Mouse (Mus musculus) hindbrain, embryonic 14.5 days (tissue): ENCODE results near the gene Grm4. TPM values are rescaled to one million over a fixed set of nuclear protein-coding genes. Genes with fewer than 3 reads are reported as not detected.

Source experiments
- ATAC-seq: fragments of 200-750 bp; cut with Nextera tagmentation; 2 replicates; pipeline ENCODE4 v1.8.0; 2017; ENCODE audit warnings: moderate number of reproducible peaks, mild to moderate bottlenecking, moderate TSS enrichment, moderate library complexity; ENCODE audit not compliant: low FRiP score
- DNase-seq: peaks from one replicate; pipeline ENCODE4 v3.0.0-alpha.2; 2015; ENCODE audit warnings: low spot score
- H3K27ac ChIP-seq: fragments of 300-500 bp; sonication (generic); 2 replicates; pipeline ENCODE4 v1.5.1; 2014; ENCODE audit warnings: mild to moderate bottlenecking, moderate library complexity
- H3K27me3 ChIP-seq: fragments of 300-500 bp; sonication (generic); 2 replicates; pipeline ENCODE4 v1.6.1; 2014; ENCODE audit warnings: mild to moderate bottlenecking, low read length, mixed read lengths; ENCODE audit not compliant: control insufficient read depth, insufficient read depth
- H3K36me3 ChIP-seq: fragments of 300-500 bp; sonication (generic); replicated peaks from 2 replicates; pipeline ENCODE4 v1.6.1; 2014; ENCODE audit not compliant: control insufficient read depth, insufficient read depth
- H3K4me1 ChIP-seq: fragments of 300-500 bp; sonication (generic); replicated peaks from 2 replicates; pipeline ENCODE4 v1.6.1; 2014; ENCODE audit warnings: antibody characterized with exemption, low read length, mixed read lengths; ENCODE audit not compliant: control insufficient read depth, insufficient read depth
- H3K4me2 ChIP-seq: fragments of 300-500 bp; sonication (generic); replicated peaks from 2 replicates; pipeline ENCODE4 v1.6.1; 2014; ENCODE audit warnings: mild to moderate bottlenecking, moderate library complexity
- H3K4me3 ChIP-seq: fragments of 300-500 bp; sonication (generic); replicated peaks from 2 replicates; pipeline ENCODE4 v1.5.1; 2014; ENCODE audit warnings: mild to moderate bottlenecking, low read length
- H3K9ac ChIP-seq: fragments of 300-500 bp; sonication (generic); 2 replicates; pipeline ENCODE4 v1.6.1; 2014
- H3K9me3 ChIP-seq: fragments of 300-500 bp; sonication (generic); 2 replicates; pipeline ENCODE4 v1.6.1; 2016; ENCODE audit warnings: low read length; ENCODE audit not compliant: control insufficient read depth
- WGBS: fragments of 180-500 bp; shearing (Covaris S2); extraction: QIAGEN DNeasy Blood & Tissue Kit; methylation state at CpG from one replicate; pipeline ENCODE4 v1.1.7; 2014; 5-methylcytosine and 5-hydroxymethylcytosine counted together
- polyA plus RNA-seq: library from polyadenylated mRNA; unstranded; fragments of >200 nt; fragmentation: Nextera tagmentation; extraction: Ambion mirVana; gene quantifications from 2 replicates; pipeline ENCODE4 v1.2.1, GENCODE M21; 2014

Gene Grm4
- polyA plus RNA-seq, 1 experiment from 2014 or later = 9.0 TPM

DNA sequence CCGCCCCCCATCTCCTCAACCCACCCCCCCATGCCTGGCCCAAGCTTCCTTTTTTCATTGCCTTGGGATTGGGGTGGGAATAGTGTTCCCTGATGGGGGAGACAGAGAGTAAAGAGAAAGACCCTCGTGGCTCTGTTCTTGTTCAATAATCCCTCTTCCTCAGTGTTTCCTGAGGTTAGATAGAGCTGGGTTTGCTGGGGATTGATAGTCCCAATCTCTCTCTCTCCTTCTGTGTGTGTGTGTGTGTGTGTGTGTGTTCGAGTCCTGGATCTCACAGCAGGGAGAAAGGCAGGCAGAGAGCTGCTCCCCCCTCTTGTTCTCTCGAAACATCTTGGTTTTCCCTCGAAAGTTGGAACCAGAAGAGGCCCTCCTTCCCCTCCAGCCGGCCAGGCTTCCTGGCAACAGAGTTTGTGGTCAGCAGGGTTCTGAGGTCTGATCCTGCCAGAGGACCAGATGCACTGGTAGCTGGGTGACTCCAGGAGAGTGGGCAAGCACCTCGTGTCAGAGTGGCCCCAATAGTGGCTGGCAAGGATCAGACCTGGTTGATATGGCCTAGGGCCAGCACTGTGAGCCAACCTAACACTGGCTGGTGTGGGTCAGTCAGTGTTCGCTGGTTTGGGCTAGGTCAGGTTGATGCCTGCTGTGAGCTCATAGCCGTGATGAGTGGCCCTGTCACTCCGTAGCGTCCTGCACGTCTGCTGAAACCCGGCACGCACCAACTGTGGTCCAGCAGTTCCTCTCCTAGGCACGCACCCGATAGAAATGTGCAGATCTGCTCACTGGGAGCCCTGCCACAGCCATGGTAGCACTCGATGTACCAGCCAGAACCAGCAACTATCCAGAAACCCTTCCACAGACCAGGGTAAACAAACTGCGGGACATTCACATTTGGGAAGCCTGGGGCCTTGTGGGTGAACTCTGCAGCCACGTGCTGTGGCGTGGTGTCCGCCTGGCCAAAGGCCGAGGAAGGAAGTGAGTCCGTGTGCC lies 31.3 kb upstream of the Grm4 start:
- no peak overlapping the region for H3K9ac ChIP-seq
- DNase-seq = no peak
- H3K4me1 ChIP-seq = peaks cover 5% of the 10 kb centered on the region
- H3K4me3 ChIP-seq = no peak overlapping the region
- peaks cover 7% of the 10 kb centered on the region; the same call in 1 of the 2 replicates for H3K27me3 ChIP-seq
- no peaks in the 10 kb centered on the region for H3K9me3 ChIP-seq
- H3K36me3 ChIP-seq = no peaks in the 10 kb centered on the region
- no peak overlapping the region for H3K27ac ChIP-seq
- no peak overlapping the region for H3K4me2 ChIP-seq
- WGBS = 73% methylated on average over 23 of the region's 23 CpGs
- no peak for ATAC-seq

DNA sequence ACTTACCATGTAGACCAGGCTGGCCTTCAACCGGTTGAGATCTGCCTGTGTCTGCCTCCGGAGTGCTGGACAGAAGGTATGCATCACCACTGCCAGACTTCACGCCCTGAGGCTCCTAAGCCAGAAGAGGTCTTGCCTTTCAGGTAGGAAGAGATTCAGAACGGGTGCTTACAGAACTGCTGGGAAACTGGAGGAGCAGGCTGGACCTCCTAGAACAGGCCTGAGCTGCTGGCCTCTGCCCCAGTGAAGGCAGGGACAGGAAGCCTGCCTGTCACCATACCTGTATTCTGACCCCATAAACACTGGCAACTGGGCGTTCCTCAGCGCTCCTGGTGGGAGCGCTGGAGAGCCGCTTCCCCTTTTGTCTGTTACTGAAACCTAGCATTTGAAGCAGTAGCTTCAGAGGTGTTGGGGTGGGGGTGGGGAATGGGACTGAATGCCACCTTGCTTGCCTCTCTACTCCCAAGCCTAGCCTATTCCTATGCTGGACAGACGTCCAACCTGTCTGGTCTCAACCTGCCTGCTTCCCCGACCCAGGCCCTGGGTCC lies 30.3 kb upstream of the Grm4 start:
- WGBS = 57% methylated on average over 10 of the region's 10 CpGs
- H3K4me2 ChIP-seq = no peak overlapping the region
- H3K36me3 ChIP-seq = no peaks in the 10 kb centered on the region
- ATAC-seq (no peak), DNase-seq (no peak)
- peaks cover 7% of the 10 kb centered on the region; the same call in 1 of the 2 replicates for H3K27me3 ChIP-seq
- peaks cover 3% of the 10 kb centered on the region; the same call in 1 of the 2 replicates for H3K4me1 ChIP-seq
- no peak overlapping the region for H3K4me3 ChIP-seq
- no peak overlapping the region for H3K9ac ChIP-seq
- no peaks in the 10 kb centered on the region for H3K9me3 ChIP-seq
- H3K27ac ChIP-seq = no peak overlapping the region

DNA sequence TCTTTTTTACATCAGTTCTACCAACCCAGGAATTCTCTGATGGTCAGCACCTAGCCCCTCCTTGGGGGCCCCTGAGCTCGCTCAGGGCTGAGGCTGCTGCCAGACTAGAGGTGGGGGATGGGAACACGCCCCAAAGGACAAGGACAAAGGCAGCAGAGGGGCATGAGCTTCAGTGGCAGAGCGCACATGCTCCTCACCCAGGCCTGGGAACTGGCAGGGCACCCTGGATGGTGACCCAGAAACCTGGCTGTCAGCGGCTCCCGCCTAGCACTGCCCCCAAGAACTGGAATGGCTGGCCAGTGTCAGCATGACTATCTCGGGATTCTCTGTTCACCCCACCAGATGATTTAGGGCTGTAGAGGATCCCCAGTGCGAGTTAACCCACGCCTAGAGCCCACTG lies 28.0 kb upstream of the Grm4 start:
- no peak overlapping the region for H3K4me3 ChIP-seq
- no peaks in the 10 kb centered on the region for H3K27me3 ChIP-seq
- ATAC-seq (no peak), DNase-seq (no peak)
- 0 out of 2 replicates have a peak, but pooled peaks cover 3% of the 10 kb centered on the region for H3K4me1 ChIP-seq
- no peaks in the 10 kb centered on the region for H3K36me3 ChIP-seq
- H3K27ac ChIP-seq = no peak overlapping the region
- H3K9me3 ChIP-seq = no peaks in the 10 kb centered on the region
- no peak overlapping the region for H3K9ac ChIP-seq
- H3K4me2 ChIP-seq = no peak overlapping the region
- 41% methylated on average over 8 of the region's 8 CpGs for WGBS

DNA sequence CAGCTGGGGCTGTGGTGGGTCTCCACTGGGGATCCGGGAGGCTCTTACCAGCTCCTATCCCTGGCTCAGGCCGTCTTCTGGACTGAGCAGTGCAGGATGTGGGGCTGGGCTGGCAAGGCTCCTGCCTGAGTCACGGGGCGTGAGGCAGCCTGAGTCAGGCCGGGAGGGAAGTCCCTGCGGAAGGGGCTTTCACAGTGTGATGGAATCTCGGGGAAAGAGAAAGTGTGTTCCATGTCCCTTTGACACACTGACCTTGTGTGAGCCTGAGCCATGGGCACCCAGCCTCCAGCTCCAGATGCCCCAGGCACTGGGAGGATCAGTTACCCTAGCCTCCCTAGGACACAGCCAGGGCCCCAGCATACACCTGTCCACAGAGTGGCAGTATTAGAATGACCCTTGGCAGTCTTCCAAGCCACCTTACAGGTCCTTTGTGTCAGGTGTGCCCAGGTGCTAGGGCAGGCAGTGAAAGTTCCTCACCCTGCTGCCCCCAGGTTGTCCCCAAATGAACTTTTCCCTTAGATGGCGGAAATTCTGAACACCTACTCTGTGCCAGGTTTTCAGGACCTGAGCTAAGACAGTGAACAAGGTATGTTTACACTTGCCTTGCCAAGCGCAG lies 26.2 kb upstream of the Grm4 start:
- Histone ChIP-seq H3K36me3 (no peaks in the 10 kb centered on the region), H3K4me3 (no peak overlapping the region), H3K4me1 (0 out of 2 replicates have a peak, but pooled peaks cover 3% of the 10 kb centered on the region), H3K9ac (no peak overlapping the region), H3K27me3 (no peaks in the 10 kb centered on the region), H3K27ac (no peak overlapping the region), H3K4me2 (no peak overlapping the region), H3K9me3 (no peaks in the 10 kb centered on the region)
- ATAC-seq = no peak
- no peak for DNase-seq
- WGBS = 78% methylated on average over 9 of the region's 9 CpGs

DNA sequence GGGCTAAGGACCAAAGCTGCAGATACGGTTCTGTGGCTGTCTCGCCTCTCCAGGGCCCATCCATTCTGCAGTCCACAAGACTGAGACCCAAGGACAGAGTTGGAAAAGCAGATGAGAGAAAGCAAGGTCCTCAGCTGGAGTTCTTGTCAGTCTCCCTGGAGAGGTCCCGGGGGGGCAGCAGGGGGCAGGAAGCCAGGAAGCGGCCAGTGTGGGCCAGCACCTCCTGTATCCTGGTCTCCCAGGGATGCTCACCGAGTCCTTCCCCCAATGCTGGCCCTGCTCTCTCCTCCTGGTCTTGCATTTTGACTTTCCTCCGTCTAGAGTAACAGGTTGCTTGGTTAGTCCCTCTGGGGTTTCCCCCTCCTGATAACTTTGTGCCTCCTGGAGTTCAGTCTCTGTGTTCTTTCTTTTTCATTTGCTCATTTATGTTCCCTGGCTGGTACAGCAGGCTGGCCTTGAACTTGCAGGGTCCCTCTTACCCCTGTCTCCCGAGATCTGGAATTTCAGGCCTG lies 25.4 kb upstream of the Grm4 start:
- Histone ChIP-seq H3K4me1 (0 out of 2 replicates have a peak, but pooled peaks cover 3% of the 10 kb centered on the region), H3K4me2 (no peak overlapping the region), H3K9me3 (no peaks in the 10 kb centered on the region), H3K36me3 (no peaks in the 10 kb centered on the region), H3K4me3 (no peak overlapping the region), H3K27me3 (no peaks in the 10 kb centered on the region), H3K27ac (no peak overlapping the region), H3K9ac (no peak overlapping the region)
- DNase-seq = no peak
- WGBS = 67% methylated on average over 7 of the region's 7 CpGs
- ATAC-seq = no peak

DNA sequence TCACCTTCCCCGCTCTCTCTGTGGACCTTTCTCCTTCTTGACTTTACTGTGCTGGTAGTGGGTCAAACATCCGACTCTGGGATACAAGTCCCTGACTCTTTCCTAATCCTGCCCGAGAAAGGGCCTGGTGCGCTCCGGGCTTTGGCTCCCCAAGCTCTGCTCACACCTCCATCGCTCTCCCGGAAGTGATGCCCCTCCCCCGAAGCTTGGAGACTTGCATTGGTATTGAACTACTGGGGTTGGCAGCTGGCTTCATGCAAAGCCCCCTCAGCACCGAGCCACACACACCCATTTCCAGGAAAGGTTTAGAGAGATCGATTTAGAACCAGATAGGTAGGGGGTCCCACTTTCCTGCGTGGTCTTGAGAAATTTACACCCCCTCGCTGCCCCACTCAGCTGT lies 24.8 kb upstream of the Grm4 start:
- H3K9ac ChIP-seq = no peak overlapping the region
- WGBS = 56% methylated on average over 12 of the region's 12 CpGs
- 0 out of 2 replicates have a peak, but pooled peaks cover 3% of the 10 kb centered on the region for H3K4me1 ChIP-seq
- no peaks in the 10 kb centered on the region for H3K27me3 ChIP-seq
- no peaks in the 10 kb centered on the region for H3K36me3 ChIP-seq
- no peaks in the 10 kb centered on the region for H3K9me3 ChIP-seq
- no peak overlapping the region for H3K4me2 ChIP-seq
- H3K4me3 ChIP-seq = no peak overlapping the region
- no peak overlapping the region for H3K27ac ChIP-seq
- no peak for ATAC-seq
- no peak for DNase-seq

DNA sequence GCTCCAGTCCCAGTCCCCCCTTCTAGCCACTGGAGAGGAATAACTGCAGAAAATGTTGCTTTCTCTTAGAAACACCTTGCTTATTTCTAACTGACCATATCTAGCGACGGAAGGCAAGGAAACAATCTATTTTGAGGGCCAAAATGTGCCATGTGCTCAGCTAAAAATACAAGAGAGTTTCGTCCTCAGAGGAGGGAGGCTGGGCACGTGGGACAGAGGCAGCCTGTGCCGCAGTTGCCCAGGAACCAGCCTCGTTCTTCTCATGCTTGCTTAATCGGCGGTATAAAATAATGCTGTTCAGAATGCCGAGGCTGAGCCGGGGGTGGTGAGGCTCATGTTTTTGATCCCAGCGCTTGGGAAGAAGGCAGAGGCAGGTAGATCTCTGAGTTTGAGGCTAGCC lies 23.3 kb upstream of the Grm4 start:
- Histone ChIP-seq H3K4me3 (no peak overlapping the region), H3K27ac (no peak overlapping the region), H3K9me3 (no peaks in the 10 kb centered on the region), H3K27me3 (no peaks in the 10 kb centered on the region), H3K4me2 (no peak overlapping the region), H3K36me3 (no peaks in the 10 kb centered on the region), H3K9ac (no peak overlapping the region), H3K4me1 (0 out of 2 replicates have a peak, but pooled peaks cover 3% of the 10 kb centered on the region)
- ATAC-seq (no peak), DNase-seq (no peak)
- WGBS = 85% methylated on average over 11 of the region's 11 CpGs

DNA sequence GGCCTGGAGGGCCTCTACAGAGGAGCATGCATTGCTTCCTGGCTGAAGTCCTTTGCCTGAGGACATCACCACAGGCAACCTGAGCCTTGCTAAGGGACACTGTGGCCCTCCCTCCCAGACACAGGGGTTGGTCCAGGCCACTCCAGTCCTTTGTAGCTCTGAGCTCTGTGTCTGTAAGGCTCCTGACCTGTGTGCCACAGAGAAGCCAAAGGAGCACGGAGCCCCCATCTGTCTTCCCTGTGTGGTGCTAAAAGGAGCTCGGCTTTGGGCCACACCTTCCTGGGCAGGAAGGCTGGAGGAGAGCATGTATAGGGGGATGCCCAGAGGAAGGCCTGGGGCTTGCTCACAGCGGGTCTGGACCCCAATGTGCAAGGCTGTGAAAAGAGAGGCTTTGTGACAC lies 20.8 kb upstream of the Grm4 start:
- no peak overlapping the region for H3K27ac ChIP-seq
- H3K9me3 ChIP-seq = no peaks in the 10 kb centered on the region
- ATAC-seq (no peak), DNase-seq (no peak)
- H3K36me3 ChIP-seq = no peaks in the 10 kb centered on the region
- H3K4me3 ChIP-seq = no peak overlapping the region
- H3K27me3 ChIP-seq = no peaks in the 10 kb centered on the region
- 75% methylated on average over 3 of the region's 3 CpGs for WGBS
- no peak overlapping the region for H3K9ac ChIP-seq
- no peak overlapping the region for H3K4me2 ChIP-seq
- H3K4me1 ChIP-seq = no peaks in the 10 kb centered on the region

DNA sequence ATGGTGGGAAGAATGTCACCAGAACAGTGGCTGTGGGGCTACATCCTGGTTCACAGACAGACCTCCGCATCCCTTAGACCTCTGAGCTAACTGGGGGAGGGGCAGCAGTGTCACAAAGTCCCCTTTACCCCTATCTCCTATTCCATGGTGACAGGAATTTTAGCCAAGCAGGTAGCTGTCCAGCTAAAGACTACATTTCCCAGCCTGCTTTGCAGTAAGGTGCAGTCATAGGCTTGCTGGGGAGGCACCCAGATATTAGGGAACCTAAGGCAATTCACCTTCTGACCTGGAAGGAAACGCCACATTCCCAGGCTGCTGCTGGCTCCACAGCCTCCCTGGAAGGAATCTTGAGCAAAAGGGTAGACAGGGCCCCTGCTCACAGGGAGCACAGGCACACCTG lies 20.1 kb upstream of the Grm4 start:
- Histone ChIP-seq H3K4me2 (no peak overlapping the region), H3K36me3 (no peaks in the 10 kb centered on the region), H3K9me3 (no peaks in the 10 kb centered on the region), H3K27me3 (no peaks in the 10 kb centered on the region), H3K4me1 (no peaks in the 10 kb centered on the region), H3K27ac (no peak overlapping the region), H3K4me3 (no peak overlapping the region), H3K9ac (no peak overlapping the region)
- DNase-seq = no peak
- 84% methylated on average over 2 of the region's 2 CpGs for WGBS
- no peak for ATAC-seq
